Mouse (Mus musculus): ENCODE data around the gene Gm47841.

The Gm47841 gene

GRCm38 (mm10) chr15:101068671-101069070, 21.5 kb upstream of the Gm47841 start:
- TF ChIP-seq NANOG (IDR thresholded peaks at IDR 0.05; ENCODE audit: borderline replicate concordance, low read length) (no peak), CTCF (conservative IDR thresholded peaks at IDR 0.05; ENCODE audit: low read length) (no peak), POU5F1 (IDR thresholded peaks at IDR 0.05; ENCODE audit: borderline replicate concordance, low read length) (no peak)
- H3K4me1 ChIP-seq (replicated peaks; ENCODE audit: low read depth, low read length): peaks cover 87% of the 10 kb centered on the region
- peaks cover 54% of the 10 kb centered on the region for H3K27me3 ChIP-seq (ENCODE audit: insufficient read depth, low read length)
- no peak overlapping the region for H3K4me3 ChIP-seq (replicated peaks; ENCODE audit: low read length)
- H3K36me3 ChIP-seq (ENCODE audit: insufficient read depth, low read length): no peaks in the 10 kb centered on the region
- no peaks in the 10 kb centered on the region for H3K9me3 ChIP-seq (ENCODE audit: low read length)

GRCm38 (mm10) chr15:101068029-101068428, 20.8 kb upstream of the Gm47841 start:
- Histone ChIP-seq H3K36me3 (ENCODE audit: insufficient read depth, low read length) (no peaks in the 10 kb centered on the region), H3K4me1 (replicated peaks; ENCODE audit: low read depth, low read length) (peaks cover 81% of the 10 kb centered on the region)
- TF ChIP-seq NANOG (IDR thresholded peaks at IDR 0.05; ENCODE audit: borderline replicate concordance, low read length): no peak
- TF ChIP-seq POU5F1 (IDR thresholded peaks at IDR 0.05; ENCODE audit: borderline replicate concordance, low read length): no peak
- no peak for TF ChIP-seq CTCF (conservative IDR thresholded peaks at IDR 0.05; ENCODE audit: low read length)

GRCm38 (mm10) chr15:101066920-101067696, 19.9 kb upstream of the Gm47841 start:
- Histone ChIP-seq H3K36me3 (ENCODE audit: insufficient read depth, low read length) (no peaks in the 10 kb centered on the region), H3K27me3 (ENCODE audit: insufficient read depth, low read length) (peaks cover 44% of the 10 kb centered on the region), H3K9me3 (ENCODE audit: low read length) (no peaks in the 10 kb centered on the region), H3K4me1 (replicated peaks; ENCODE audit: low read depth, low read length) (peaks cover 72% of the 10 kb centered on the region), H3K4me3 (replicated peaks; ENCODE audit: low read length) (no peak overlapping the region)
- TF ChIP-seq POU5F1 (IDR thresholded peaks at IDR 0.05; ENCODE audit: borderline replicate concordance, low read length) (no peak), CTCF (conservative IDR thresholded peaks at IDR 0.05; ENCODE audit: low read length) (no peak)

More at GRCm38 (mm10) chr15:101068029-101068428, 20.8 kb upstream of the Gm47841 start:
- Histone ChIP-seq H3K4me3 (replicated peaks; ENCODE audit: low read length) (no peak overlapping the region), H3K9me3 (ENCODE audit: low read length) (no peaks in the 10 kb centered on the region), H3K27me3 (ENCODE audit: insufficient read depth, low read length) (peaks cover 48% of the 10 kb centered on the region)

GRCm38 (mm10) chr15:101066364-101066847, 19.2 kb upstream of the Gm47841 start:
- Histone ChIP-seq H3K4me3 (replicated peaks; ENCODE audit: low read length) (no peak overlapping the region), H3K27me3 (ENCODE audit: insufficient read depth, low read length) (peaks cover 45% of the 10 kb centered on the region), H3K36me3 (ENCODE audit: insufficient read depth, low read length) (no peaks in the 10 kb centered on the region), H3K4me1 (replicated peaks; ENCODE audit: low read depth, low read length) (peaks cover 67% of the 10 kb centered on the region), H3K9me3 (ENCODE audit: low read length) (no peaks in the 10 kb centered on the region)
- no peak for TF ChIP-seq POU5F1 (IDR thresholded peaks at IDR 0.05; ENCODE audit: borderline replicate concordance, low read length)
- no peak for TF ChIP-seq NANOG (IDR thresholded peaks at IDR 0.05; ENCODE audit: borderline replicate concordance, low read length)
- TF ChIP-seq CTCF (conservative IDR thresholded peaks at IDR 0.05; ENCODE audit: low read length): no peak

GRCm38 (mm10) chr15:101065069-101065468, 17.9 kb upstream of the Gm47841 start:
- no peak for TF ChIP-seq POU5F1 (IDR thresholded peaks at IDR 0.05; ENCODE audit: borderline replicate concordance, low read length)
- no peak for TF ChIP-seq NANOG (IDR thresholded peaks at IDR 0.05; ENCODE audit: borderline replicate concordance, low read length)
- no peak for TF ChIP-seq CTCF (conservative IDR thresholded peaks at IDR 0.05; ENCODE audit: low read length)
- Histone ChIP-seq H3K36me3 (ENCODE audit: insufficient read depth, low read length) (no peaks in the 10 kb centered on the region), H3K4me1 (replicated peaks; ENCODE audit: low read depth, low read length) (peaks cover 59% of the 10 kb centered on the region), H3K4me3 (replicated peaks; ENCODE audit: low read length) (no peak overlapping the region), H3K27me3 (ENCODE audit: insufficient read depth, low read length) (peaks cover 38% of the 10 kb centered on the region), H3K9me3 (ENCODE audit: low read length) (no peaks in the 10 kb centered on the region)

- no peak for TF ChIP-seq POU5F1 (IDR thresholded peaks at IDR 0.05; ENCODE audit: borderline replicate concordance, low read length)
- TF ChIP-seq CTCF (conservative IDR thresholded peaks at IDR 0.05; ENCODE audit: low read length): no peak
- no peak for TF ChIP-seq NANOG (IDR thresholded peaks at IDR 0.05; ENCODE audit: borderline replicate concordance, low read length)
- H3K4me3 ChIP-seq (replicated peaks; ENCODE audit: low read length): no peak overlapping the region
- H3K36me3 ChIP-seq (ENCODE audit: insufficient read depth, low read length): no peaks in the 10 kb centered on the region
- peaks cover 50% of the 10 kb centered on the region for H3K27me3 ChIP-seq (ENCODE audit: insufficient read depth, low read length)
- no peaks in the 10 kb centered on the region for H3K9me3 ChIP-seq (ENCODE audit: low read length)
- H3K4me1 ChIP-seq (replicated peaks; ENCODE audit: low read depth, low read length): peaks cover 25% of the 10 kb centered on the region
Observed at GRCm38 (mm10) chr15:101060280-101060852, 13.2 kb upstream of the Gm47841 start.

GRCm38 (mm10) chr15:101059570-101060279, 12.5 kb upstream of the Gm47841 start:
- Histone ChIP-seq H3K27me3 (ENCODE audit: insufficient read depth, low read length) (peaks cover 50% of the 10 kb centered on the region), H3K4me1 (replicated peaks; ENCODE audit: low read depth, low read length) (peaks cover 19% of the 10 kb centered on the region), H3K36me3 (ENCODE audit: insufficient read depth, low read length) (no peaks in the 10 kb centered on the region), H3K9me3 (ENCODE audit: low read length) (no peaks in the 10 kb centered on the region), H3K4me3 (replicated peaks; ENCODE audit: low read length) (no peak overlapping the region)
- TF ChIP-seq NANOG (IDR thresholded peaks at IDR 0.05; ENCODE audit: borderline replicate concordance, low read length): no peak
- TF ChIP-seq POU5F1 (IDR thresholded peaks at IDR 0.05; ENCODE audit: borderline replicate concordance, low read length): no peak
- TF ChIP-seq CTCF (conservative IDR thresholded peaks at IDR 0.05; ENCODE audit: low read length): no peak

GRCm38 (mm10) chr15:101056225-101056624, 9.0 kb upstream of the Gm47841 start:
- Histone ChIP-seq H3K4me3 (replicated peaks; ENCODE audit: low read length) (no peak overlapping the region), H3K9me3 (ENCODE audit: low read length) (no peaks in the 10 kb centered on the region), H3K4me1 (replicated peaks; ENCODE audit: low read depth, low read length) (peaks cover 25% of the 10 kb centered on the region), H3K27me3 (ENCODE audit: insufficient read depth, low read length) (peaks cover 66% of the 10 kb centered on the region), H3K36me3 (ENCODE audit: insufficient read depth, low read length) (no peaks in the 10 kb centered on the region)
- TF ChIP-seq CTCF (conservative IDR thresholded peaks at IDR 0.05; ENCODE audit: low read length) (peak; percentile 67), NANOG (IDR thresholded peaks at IDR 0.05; ENCODE audit: borderline replicate concordance, low read length) (no peak), POU5F1 (IDR thresholded peaks at IDR 0.05; ENCODE audit: borderline replicate concordance, low read length) (no peak)
